Mouse (Mus musculus): ENCODE data around the gene Kctd5.

GRCm38 (mm10) chr17:24046026-24046425 lies 27.3 kb downstream of the Kctd5 start:
- TF ChIP-seq CTCF (IDR thresholded peaks at IDR 0.05; ENCODE audit: low read depth) (no peak), EP300 (IDR thresholded peaks at IDR 0.05; ENCODE audit: low read depth) (no peak)

All from heart, postnatal 0 days (tissue).